Mouse (Mus musculus) layer of hippocampus, adult 11-12 months (tissue): ENCODE results near the gene Adra2b.
A peak's percentile ranks its signal among the peaks of the same experiment; 100 is the strongest.

ENCODE experiments used
- DNase-seq: peaks from one replicate; pipeline ENCODE4 v3.0.0; 2022; ENCODE audit warnings: low spot score

The Adra2b gene

DNA sequence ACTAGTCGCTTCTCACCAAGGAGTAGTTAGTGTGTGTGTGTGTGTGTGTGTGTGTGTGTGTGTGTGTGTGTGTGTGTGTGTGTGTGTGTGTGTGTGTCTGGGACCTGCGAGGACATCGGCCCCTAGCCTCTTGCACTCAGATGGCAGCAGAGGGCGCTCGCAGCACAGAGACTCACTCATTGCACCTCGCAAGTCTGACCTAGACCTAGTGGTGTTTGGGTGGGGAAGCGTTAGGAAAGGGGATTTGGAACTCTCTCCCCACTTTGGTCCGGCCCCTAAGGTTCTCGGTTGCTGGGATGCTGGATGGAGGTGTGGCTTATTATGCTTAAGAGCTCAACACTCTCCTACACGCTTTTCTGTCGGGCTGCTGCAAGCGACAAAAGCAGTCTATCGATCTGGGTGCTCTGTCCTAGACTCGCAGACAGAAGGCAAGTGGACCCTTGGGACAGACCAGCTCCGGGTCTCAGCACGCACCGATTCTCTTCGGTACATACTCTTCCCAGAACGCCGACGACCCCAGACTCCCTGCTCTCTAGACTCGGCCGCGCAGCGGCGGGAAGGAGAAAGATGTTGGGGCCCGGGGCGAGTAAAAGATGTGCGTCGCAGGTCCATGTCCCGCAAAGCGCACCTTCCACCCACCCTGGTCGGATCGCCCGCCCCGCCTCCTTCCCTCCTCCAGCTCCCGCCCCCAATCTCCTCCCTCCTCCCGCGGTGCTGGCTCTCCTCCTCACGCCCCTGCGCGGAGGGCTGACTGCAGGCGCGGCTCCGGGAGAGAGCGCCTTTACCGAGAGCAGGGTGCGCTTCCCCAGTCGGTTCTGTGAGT, at the start of gene Adra2b:
Gene Adra2b, plus strand, starts transcription at position 750 of the 823 bp plus-strand sequence.
- DNase-seq, result peak; percentile 81

DNA sequence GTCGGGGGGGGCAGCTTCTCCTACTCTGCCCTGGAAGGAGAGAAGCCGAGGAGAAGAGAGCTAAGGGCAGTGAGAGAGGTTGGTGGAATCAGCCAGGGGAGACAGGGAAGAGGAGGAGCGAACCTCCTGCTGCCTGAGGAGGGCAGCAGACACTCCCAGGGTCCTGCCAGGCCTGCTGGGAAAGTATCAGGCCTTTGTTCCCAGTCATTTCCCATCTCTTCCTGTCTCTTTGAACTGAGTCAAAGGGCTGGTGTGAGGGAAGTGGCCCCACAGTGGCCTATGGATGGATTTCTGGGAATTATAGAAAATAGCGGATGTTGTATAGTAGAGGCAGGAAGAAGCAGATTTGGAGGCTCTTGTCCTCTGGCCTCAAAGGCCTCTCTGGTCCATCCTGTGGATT, 49.1 kb upstream of the Adra2b start:
- no peak for DNase-seq

DNA sequence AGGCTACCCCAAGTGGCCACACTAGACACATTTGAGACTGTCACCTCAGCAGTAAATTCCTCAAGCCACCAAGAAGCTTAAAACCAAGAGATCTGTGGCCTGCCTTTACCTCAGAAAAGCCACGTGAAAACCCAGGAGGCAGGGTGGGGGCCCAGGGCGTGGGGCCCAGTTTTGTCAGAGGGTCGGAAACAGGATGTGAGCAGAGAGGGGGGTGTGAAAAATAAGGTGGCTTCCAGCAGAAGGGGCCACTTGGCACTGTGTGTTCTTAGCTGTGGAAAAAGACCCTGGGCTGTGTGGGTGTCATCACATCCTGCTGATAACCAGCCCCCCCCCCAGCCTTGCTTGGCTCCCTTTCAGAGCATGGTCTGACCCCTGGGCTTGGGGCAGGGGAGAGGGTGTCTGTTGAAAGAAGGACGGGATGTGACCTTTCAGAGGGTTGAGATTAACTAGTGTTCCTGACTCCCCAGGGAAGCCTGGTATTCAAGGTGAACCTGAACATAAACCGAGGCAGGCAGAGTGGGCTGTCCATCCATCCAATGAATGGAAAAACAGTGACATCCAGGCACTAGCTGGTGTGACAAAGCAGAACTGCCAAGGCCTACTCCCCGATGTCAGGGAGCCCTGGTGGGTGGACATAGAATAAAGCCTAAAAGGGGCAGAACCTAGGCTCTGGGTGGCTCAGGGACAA, 48.4 kb upstream of the Adra2b start:
- DNase-seq, result no peak

DNA sequence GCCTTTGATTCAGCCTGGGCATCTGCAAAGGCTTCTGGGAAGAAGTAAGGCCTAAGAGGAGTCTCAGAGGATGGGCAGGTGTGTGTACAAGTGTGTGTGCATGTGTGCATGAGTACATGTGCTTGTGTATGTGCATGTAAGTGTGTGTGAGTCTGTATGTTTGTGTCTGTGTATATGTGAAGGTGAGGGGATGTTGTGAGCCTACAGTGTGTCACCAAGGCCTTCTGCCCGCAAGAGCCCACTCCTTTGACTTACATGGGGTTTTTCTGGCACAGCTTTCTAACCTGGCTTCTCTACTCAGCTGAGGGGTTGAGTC, 47.9 kb upstream of the Adra2b start:
- DNase-seq, result no peak

DNA sequence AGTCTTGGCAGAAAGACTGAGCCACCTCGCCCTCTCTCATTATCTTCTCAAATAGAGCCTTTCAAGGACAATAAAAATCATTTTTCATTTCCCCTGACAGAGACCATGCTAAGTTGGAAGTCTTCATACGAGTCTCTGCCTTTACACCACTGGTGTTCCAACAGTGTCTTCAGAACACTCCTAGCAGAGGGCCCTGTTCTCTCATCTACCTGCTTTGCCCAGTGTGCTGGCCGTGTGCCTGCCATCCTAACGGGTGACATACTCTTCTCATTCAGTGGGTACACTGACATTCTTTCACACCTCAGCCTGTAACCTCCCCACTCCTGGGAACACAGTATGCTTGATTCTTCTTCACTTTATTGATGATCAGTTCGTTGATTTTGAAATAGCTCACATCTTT, 46.6 kb upstream of the Adra2b start:
- no peak for DNase-seq

DNA sequence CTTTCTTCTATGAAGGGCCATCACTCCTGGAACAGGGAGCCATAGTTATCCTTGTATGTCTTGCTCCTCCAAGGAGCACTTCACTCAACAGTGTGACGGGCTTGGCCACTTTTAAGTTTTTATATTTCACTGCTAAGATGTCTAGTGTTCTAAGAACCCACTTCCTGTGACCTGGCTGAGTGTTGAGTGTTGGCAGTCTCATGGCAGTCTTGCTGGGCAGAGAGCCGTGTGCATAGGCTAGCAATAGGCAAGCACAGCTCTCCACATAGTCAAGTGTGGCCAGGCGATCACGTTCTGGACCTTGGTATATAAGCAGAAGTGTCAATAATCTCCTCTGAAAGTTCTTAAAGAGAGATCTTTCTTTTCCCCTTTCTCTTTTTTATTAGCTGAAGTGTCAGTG, 44.9 kb upstream of the Adra2b start:
- no peak for DNase-seq

DNA sequence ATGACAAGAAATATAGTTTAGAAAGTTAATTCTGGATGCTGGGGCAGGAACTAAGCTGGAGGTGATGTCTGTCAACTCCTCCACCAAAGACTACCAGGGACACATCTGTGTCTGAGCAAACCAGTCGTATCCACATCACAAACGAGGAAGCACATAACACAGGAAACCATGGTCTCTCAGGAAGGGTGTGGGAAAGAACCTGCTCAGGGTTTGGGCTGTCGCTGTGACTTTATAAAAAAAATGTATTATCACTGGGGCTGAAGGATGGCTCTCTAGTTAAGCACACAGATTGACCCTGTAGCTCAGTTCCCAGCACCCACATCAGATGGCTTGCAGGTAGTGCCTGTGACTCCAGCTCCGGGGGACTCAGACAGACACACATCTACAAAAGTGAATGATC, 43.9 kb upstream of the Adra2b start:
- DNase-seq, result no peak

DNA sequence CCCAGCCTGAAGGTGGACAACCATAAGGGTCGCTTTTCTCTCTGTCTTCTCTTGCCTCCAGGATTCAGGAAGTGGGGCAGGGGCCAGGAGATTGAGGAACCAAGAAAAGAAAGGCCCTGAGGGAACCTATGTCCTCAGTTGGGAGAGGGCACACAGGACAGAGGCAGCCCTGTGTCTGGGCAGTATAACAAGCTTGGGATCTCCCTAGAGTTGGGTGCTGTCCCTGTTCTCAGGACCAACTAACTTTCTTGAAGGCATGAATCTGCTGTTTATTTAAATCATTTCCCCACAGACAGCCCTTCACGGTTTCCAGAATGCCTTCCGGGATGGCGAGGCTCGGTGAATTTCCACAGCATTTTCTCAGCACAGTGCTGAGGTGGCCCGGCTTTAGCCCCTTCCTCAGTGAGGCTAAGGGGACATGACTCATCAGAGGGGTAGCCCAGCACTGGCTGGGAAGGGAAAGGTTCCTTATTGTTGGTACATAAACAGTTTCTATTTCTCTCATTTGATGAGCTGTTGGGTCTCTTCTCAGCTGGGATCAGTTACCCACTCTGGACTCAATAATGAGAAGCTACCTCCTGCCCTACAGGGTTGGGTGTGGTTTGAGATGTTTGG, 40.2 kb upstream of the Adra2b start:
- no peak for DNase-seq

DNA sequence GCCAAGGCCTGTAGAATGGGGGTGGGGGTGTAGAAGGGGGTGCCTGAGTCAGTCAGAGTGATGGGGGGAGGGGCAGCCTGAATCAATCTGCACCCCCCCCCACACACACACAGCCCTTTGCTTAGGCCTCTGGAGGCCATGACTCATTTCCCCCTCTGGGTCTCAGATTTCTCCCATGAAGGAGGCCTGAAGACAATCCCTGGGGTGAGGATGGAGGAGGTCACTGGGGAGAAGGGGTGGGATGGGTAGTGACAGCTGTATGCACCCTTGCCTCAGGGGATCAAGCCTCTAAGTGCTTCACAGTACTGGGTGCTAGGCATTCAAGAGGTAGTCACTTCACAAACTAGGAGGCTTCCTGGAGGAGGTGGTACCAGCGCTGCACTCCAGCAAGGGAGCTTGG, 39.3 kb upstream of the Adra2b start:
- no peak for DNase-seq

DNA sequence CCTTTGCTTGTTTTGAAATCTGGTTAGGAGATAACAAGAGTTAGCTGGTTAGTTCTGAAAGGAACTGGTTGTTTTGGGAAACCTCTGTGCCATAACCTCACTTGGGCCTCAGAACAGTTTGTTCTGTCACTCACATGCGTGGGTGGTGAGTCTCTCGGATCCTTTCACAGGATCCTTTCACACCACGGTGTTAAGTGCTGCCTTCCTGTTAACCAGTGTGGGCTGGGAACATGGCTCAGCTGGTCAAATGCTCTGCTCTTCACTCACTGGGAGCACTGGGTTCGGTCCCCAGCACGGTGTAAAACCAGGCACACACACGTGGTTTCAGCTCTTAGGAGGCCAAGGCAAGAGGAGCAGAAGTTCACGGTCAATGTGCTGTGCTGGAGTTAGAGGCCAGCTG, 38.6 kb upstream of the Adra2b start:
- DNase-seq, result no peak

DNA sequence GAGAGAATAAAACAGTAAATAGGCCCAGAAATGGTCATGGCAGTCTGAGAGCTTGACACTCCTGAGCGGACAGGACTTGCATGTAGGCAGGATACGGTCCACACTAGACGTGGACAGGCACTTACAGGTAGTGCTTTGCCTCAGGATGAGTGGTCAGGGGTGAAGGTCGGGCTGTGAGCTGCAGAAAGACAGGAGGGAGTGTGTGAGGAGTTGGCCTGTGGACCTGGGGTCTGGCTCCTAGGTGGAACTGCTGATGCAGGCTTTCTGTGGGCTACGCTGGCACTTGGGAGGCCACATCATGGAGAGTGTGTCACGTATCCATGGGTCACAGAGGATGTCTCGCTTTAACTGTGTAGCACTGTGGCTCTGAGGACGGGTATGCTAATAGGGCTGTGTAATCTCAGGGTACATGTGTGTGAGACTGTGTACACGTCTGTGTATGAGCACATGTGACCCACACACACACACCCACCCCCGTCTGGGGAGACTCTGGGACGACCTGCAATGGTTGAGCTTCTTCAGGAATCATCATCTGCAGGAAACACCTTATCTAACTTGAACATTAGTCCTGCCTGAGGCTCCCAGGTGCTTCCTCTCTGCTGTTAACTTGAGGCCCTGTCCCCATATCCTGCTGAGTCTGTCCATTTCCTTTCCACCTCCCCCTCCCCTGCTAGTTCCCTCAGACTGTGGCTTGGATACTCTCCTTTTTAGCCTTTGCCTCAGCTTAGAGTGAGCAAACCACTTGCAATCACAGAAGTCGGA, 34.7 kb upstream of the Adra2b start:
- DNase-seq, result no peak

DNA sequence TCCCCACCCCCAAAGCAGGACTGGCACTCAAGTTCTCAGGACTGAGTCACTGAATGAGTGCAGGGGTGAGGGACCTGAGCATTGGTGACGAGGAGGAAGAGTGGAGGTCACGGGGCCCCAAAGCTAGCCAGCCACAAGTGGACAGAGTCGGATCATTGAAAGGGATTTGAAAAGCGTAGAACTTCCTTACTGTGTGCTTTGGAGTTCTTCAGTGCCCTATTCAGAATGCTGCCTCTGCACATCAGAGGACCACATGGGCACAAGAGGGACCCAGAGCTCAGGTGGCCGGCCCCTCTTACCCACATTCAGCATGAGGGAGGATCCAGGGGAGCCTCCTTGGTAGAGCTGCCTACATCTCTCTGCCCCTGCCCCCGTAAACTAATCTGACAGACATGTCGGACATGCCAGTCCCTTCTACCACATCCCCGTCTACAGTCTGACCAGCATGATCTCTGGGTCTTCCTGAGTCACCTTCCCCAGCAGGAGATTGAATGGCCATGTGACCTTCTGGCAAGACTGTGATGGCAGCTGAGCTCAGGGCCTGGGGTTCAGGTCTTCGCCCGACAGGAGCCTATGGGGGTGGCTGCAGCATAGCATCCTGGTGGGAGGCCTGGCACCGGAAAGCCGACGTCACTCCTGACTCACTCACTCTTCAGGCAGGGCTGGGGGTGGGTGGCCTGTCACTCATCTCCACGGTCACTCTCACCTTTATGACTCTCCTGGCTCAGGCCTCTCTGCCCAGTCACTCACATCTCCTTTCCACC, 30.0 kb upstream of the Adra2b start:
- no peak for DNase-seq

DNA sequence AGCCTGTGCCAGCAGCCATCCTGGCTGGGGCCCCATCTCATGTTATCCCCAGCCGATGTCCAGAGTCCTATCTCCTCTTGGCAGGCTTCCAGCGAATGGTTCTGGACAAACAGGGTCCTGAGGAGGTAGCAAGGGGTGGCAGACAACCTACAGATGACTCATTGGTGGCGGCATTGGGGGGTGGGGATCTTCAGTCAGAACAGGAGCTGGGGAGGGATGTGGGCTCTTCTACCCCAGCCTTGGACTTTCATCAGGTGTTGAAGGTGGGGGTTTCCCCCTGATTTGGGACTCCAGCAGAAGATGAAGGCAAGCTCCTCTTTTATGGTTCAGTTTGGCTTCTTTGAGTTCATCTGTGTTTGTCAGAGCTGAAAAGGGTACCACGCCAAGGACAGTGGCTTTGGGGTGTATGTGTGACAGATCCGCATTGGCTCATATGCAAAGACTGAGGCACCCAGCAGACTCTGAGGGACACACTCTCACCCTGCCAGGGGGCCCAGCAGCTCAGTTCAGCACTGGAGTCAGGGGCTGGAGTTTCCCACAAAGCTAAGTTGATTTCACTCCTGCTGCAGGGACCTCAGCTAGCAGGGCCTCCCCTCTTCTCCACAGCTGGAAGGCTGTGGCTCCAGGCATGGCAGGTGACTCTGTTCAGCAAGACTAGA, 28.9 kb upstream of the Adra2b start:
- DNase-seq, result no peak

DNA sequence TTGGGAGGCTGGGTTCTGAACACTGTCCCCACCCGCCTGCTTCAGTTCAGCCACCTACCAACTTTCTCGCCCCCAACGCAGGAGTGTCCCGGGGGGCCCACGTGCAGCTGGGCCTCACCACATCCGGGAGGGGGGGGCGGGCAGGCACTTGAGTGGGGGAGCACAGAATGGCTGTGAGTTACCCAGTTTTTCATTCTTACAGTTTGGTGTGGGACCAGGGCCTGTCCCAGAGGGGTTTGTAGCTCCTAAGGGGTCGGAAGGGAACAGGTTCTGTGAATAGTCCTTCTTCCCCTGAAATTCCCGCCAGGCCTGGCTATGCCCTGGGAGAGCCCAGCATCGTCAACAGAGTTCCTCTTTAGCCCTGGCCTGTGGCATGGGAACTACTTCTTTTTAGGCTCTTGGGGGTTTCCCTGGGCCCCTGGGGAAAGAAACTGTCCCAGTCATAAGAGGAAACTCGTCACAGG, 27.9 kb upstream of the Adra2b start:
- DNase-seq, result no peak

DNA sequence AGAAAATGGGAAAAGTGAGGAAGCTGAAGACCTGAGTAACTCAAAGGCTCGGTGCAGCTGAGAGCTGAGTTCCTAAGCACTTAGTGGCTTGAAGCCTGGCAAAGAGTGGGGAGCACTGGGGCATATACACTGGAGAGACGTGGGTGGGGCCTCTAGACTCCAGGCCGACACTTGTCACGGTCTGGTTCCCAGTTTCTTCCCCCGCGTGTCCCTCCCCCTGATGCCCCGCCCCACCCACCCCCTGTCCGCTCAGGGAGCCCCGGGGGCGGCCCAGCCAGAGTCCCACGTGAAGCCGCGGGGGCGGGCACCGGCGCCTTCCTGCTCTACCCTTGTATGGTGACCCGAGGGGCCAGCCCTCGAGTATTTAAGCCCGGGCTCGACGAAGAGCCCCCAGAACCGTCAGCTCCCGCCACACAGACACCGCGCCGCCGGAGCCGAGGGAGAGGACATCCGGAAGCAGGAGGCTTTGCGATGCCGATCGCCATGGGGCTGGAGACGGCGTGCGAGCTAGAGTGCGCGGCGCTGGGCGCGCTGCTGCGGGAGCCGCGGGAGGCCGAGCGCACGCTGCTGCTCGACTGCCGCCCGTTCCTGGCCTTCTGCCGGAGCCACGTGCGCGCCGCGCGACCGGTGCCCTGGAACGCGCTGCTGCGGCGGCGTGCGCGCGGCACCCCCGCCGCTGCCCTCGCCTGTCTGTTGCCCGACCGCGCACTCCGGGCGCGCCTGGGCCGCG, 27.1 kb upstream of the Adra2b start, which contains the start of gene Dusp2:
Gene Dusp2, plus strand, starts transcription at position 393 of the 730 bp plus-strand sequence.
- peak; percentile 54 for DNase-seq

DNA sequence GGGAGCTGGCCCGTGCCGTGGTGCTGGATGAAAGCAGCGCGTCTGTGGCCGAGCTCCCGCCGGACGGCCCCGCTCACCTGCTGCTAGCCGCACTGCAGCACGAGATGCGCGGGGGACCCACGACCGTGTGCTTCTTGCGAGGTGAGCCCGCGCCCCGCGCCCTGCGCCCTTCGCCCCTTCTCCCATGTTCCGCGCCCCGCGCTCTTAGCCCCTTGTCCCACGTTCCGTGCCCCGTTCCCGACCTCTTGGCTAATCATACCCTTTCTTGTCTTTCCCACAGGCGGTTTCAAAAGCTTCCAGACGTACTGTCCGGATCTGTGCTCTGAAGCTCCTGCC, 26.5 kb upstream of the Adra2b start:
- no peak for DNase-seq

DNA sequence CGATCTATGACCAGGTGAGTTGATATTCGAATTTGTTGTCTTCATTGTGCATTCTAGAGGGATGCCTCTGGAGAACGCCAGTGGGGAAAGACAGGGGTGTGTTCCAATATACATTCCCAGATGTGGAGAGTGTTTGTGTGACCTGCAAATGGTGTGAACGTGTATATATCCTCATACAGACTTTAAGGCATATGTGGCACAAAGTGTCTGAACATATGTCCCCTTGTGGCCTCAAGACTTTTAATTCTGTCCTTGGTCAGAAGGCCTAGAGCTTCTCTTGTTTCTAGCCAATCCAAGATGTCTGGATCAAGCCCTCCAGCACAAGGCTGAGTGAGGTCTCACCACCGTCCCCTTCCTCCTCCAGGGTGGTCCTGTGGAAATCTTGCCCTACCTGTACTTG, 26.1 kb upstream of the Adra2b start:
- no peak for DNase-seq

DNA sequence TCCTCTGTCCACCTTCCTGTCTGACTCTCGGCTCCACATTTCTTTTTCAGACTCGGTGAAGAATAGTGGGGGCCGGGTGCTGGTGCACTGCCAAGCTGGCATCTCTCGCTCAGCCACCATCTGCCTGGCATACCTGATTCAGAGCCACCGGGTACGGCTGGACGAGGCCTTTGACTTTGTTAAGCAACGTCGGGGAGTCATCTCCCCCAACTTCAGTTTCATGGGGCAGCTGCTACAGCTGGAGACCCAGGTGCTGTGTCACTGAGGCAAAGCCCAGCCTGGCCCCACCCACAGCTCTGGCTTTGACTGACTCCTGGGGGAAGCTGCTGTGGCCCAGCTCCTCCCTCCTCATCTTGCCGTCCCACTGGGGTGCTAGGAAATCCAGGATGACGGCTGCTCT, 25.5 kb upstream of the Adra2b start:
- DNase-seq, result no peak

DNA sequence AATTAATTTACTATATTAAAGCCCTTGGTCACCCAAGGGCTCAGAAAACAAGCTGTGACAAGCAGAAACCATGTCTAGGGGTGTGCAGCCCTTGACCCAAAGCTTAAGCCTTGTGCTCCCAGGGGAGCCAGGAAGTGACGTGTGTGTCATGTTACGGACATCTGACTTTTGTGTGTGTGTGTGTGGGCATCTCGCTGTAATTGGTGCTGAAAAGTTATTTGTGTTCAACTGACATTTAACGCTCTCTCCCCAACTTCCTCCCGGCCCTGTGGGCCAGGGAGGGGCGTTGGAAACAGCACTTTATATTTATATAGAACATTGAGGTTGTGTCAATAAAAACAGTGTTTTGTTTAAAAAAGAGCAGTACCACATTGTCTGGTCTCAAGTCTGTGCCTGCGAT, 25.0 kb upstream of the Adra2b start:
- no peak for DNase-seq

DNA sequence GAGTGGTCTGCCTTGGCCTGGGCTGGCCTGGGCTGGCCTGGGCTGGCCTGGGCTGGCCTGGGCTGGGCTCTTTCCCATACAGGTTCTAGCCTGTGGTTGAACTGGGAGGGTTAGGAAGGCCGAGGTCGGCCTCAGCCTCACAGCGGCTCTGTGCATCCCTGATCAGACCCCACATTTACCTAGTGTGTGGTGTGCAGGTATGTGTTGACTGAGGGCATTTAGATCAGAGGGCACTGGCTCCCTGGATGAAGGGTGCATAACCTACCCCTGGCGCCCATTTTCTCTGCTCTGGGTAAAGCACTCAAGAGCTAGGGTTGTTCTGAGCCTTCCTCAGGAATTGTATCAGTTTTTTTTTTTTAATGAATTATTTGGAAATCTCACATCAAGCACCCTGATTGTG, 24.6 kb upstream of the Adra2b start, which contains the start of gene Astl:
Gene Astl, plus strand, starts transcription at position 224 of the 400 bp plus-strand sequence.
- DNase-seq, result no peak

DNA sequence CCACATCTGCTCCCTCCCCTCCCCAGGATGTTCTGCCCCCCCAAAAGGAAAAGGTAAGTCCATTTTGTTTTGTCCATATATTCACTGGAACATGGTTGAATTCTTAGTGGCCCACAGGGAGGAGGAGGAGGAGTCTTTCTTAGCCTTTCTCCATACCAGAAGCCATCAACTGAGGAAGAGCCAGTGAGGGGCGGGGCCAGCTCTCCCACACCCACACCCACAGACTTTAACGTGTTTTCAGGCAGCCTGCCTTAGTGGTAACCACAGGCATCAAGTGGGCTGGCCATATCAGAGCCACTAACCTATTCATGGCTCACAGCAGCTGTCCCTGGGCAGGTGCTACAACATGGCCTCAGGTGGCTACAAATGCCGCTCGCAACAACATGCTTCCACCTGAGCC, 24.2 kb upstream of the Adra2b start:
- no peak for DNase-seq
